Mouse (Mus musculus) urinary bladder, postnatal 36 days (tissue): ENCODE measurements around the gene Nploc4.

Experiments used
- DNase-seq, 2 experiments: peaks; one replicate each; pipeline ENCODE4 v3.0.0; 2022; ENCODE audit warnings: low spot score in 2 of 2, mixed read lengths in 1 of 2

Gene Nploc4

DNA sequence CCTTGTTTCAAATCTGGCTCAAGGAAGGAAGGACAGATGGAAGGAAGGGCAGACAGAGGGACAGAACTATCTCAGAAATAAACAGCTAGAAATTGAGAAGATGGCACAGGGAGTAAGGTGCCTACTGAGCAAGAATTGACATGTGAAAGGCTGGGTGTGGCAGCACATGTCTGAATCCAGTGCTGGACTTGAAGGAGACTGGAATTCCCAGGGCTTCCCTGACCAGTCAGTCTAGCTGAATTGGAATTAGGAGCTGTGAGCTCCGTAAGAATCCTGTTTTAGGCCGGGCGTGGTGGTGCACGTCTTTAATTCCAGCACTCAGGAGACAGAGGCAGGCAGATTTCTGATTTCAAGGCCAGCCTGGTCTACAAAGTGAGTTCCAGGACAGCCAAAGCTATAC, 95.8 kb downstream of the Nploc4 start:
- no peak for DNase-seq

DNA sequence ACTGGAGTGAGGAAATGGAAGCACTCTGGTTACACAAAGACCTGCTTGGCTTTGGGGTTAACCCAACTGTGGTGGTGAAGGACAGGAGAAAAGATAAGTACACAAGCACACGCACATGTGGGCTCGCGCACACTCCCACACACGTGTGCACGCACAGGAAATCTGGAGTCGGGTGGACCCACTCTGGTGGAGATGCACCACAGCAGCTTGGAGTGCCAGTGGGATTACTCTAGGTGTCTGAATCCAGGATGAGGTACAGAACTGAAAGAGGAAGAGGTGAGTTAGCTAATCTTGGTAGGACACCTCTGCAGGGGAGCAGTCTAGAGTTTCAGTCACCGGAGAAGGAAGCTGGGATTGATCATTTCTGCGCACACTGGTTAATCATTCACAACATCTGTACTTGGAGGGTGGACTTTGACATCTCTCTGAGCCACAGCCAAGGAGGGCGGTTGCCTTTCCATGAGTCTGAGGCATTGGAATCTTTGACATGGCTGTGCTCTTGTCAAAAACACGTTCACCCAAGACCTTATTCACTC, 97.5 kb downstream of the Nploc4 start:
- no peak for DNase-seq

DNA sequence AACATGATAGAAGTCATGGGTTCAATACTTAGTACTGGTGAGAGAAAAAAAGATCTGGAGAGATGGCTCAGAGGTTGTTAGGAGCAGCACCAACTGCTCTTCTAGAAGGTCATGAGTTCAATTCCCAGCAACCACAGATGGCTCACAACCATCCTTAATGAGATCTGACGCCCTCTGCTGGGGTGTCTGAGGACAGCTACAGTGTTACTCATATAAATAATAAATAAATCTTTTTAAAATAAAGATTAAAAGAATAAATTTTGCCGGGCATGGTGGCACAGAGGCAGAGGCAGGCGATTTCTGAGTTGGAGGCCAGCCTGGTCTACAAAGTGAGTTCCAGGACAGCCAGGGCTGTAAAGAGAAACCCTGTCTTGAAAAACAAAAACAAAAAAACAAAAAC, 98.7 kb downstream of the Nploc4 start:
- no peak for DNase-seq

DNA sequence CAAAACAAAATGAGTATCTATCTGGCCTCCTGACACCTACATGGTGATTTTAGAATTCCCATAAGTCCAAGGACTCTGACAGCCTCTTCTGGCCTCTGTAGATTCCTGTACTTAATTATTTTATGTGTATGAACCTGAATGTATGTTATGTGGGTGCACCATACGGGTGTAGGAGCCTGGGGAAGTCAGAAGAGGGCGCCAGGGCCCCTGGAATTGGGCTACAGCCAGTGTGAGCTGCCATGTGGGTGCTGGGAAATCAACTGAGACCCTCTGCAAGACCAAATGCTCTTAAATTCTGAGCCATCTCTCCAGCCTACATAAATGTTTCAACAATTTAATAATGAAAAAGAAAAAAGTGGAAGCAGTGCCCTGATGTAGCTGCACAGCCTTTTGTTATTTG, 100.1 kb downstream of the Nploc4 start:
- no peak for DNase-seq

DNA sequence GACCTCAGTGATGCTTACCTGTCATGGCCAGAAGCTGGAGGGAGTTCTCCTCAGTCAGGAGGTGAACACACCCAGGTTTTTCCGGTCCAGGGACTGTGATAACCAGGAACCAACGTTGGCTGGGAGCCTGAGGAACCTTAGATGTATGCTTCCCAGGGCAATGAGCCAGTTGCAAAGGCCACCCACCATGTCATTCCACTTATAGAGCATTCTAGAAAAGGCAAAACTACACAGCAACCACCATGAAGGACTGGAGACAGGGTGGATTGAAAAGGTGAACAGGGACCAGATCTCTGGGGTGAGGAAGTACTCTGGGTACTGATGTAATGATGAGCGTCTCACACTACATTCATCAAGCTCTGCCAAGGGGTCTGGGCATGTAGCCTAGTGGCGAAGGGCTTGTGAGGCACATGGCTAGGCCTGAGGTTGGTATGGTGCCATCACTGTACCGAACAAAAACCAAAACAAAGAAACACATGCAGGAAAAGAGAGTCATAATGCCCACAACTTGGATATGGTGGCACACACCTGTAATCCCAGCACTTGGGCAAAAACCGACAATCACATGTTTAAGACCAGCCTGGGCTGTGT, 102.0 kb downstream of the Nploc4 start:
- DNase-seq = no peak
